Mouse (Mus musculus): ENCODE measurements around the gene Cd93.

The Cd93 gene

DNA sequence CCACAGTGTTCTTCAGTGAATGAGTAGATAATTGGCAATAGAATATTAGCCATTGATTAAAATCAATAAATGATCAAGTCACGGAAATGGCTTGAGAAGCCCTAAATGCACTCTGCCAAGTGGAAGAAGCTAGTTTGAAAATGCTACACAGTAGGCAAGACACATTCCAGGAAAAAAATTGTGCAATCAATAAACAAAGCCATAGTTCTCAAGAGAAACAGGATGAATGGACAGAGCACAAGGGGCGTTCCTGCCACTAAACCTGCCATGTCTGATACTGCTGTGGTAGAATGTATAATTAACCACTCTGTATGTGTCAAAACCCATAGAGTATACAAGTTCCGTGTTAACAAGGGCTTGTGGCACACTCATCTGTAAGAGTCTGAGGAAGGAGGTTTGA is 15.8 kb downstream of the Cd93 start:
- no peaks in the 10 kb centered on the region; the same call in 1 of the 2 replicates for H3K36me3 ChIP-seq (ENCODE audit: control insufficient read depth, insufficient read depth, low read length, poor library complexity, severe bottlenecking)
- H3K27me3 ChIP-seq (ENCODE audit: control insufficient read depth, insufficient read depth, low read length, poor library complexity, severe bottlenecking) = no peaks in the 10 kb centered on the region
- no peak for DNase-seq (ENCODE audit: low read depth, low spot score)

DNA sequence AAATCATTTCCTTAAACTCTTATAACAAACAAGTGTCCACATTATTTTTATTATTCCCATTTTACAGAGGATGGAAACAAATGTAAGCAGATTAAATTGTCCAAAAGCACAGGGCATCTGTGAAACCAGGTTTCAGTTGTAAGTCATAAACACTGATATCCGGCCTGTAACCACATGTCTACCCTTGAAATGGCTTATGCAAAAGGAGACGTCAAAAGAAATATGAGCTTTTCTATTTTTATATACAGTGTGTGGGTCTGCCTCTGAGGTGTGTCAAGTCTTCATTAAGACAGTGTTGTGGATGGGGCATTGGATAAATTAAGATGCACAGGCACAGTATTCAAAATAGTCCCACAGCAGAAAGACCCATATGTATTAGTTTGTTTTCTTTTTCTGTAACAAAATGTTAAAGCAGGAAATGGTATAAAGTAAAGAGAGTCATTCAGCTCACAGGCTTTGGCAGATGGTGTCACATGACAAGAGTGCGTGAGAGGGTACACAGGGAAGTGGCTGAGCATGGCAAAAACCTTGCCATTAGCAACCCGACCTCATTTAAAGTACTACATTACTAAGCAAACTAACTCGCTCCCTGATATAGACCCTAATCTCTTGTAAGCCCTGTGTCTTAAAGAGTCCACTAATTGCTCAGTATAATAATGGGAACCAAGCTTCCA is 17.5 kb downstream of the Cd93 start:
- DNase-seq (ENCODE audit: low read depth, low spot score) = peak; percentile 74
- no peaks in the 10 kb centered on the region for H3K27me3 ChIP-seq (ENCODE audit: control insufficient read depth, insufficient read depth, low read length, poor library complexity, severe bottlenecking)
- no peaks in the 10 kb centered on the region; the same call in 1 of the 2 replicates for H3K36me3 ChIP-seq (ENCODE audit: control insufficient read depth, insufficient read depth, low read length, poor library complexity, severe bottlenecking)

DNA sequence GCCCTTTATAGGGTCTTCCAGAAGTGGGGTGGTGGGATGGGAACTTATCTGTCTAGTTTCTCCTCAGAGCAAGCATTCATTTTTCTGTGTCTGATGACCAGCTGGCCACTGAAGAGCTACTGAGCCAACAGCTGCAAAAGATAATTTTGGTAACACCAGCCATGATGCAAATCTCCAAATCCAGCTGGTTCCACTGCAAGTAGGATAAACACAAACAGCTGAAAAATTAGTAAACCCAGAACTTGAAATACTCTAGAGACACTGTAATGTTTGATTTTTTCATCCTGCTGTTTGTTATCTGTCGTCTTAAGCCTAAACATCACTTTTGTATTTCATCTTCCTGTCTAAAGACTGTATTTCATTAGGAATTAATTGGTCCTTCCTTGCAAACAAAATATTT is 21.7 kb downstream of the Cd93 start:
- DNase-seq (ENCODE audit: low read depth, low spot score) = no peak
- H3K36me3 ChIP-seq (ENCODE audit: control insufficient read depth, insufficient read depth, low read length, poor library complexity, severe bottlenecking) = no peaks in the 10 kb centered on the region
- no peaks in the 10 kb centered on the region for H3K27me3 ChIP-seq (ENCODE audit: control insufficient read depth, insufficient read depth, low read length, poor library complexity, severe bottlenecking)

DNA sequence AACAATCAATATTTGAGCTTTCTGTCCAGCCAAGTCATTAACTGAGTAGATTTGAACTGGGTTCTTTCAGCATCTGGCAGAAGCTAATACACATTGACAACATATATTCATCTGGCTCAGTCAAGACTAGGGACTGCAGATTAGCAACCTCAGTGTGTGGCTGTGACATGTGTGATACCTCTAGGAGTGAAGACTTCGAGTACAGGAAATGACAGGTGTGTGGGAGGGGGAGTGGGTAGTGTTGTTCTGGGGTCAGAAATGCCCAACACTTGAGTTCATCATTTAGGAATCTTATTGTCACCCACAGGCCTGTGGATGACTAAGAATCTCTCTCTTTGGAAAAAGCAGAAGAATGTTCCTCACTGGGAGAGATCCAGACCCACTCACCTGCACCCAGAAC is 22.3 kb downstream of the Cd93 start:
- H3K27me3 ChIP-seq (ENCODE audit: control insufficient read depth, insufficient read depth, low read length, poor library complexity, severe bottlenecking) = no peaks in the 10 kb centered on the region
- no peak for DNase-seq (ENCODE audit: low read depth, low spot score)
- no peaks in the 10 kb centered on the region for H3K36me3 ChIP-seq (ENCODE audit: control insufficient read depth, insufficient read depth, low read length, poor library complexity, severe bottlenecking)

DNA sequence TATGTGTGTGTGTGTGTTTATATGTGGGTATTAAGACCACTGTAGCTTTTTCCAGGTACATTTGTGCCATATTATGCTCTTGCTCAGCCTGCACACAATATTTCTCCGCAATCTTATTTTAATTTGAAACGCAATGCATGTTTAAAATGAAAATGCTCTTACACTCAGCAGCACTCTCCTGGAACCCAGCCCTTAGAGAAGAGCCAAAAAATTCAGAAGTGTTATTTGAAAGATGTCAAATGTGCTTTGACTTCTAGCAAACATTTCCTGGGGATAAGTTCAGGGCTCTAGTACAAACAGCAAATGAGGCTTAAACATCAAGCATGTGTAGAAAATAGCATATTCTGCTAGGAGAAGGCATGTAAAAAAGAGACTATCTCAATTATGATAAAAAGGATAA is 23.6 kb downstream of the Cd93 start:
- H3K27me3 ChIP-seq (ENCODE audit: control insufficient read depth, insufficient read depth, low read length, poor library complexity, severe bottlenecking) = no peaks in the 10 kb centered on the region
- H3K36me3 ChIP-seq (ENCODE audit: control insufficient read depth, insufficient read depth, low read length, poor library complexity, severe bottlenecking) = no peaks in the 10 kb centered on the region
- no peak for DNase-seq (ENCODE audit: low read depth, low spot score)

DNA sequence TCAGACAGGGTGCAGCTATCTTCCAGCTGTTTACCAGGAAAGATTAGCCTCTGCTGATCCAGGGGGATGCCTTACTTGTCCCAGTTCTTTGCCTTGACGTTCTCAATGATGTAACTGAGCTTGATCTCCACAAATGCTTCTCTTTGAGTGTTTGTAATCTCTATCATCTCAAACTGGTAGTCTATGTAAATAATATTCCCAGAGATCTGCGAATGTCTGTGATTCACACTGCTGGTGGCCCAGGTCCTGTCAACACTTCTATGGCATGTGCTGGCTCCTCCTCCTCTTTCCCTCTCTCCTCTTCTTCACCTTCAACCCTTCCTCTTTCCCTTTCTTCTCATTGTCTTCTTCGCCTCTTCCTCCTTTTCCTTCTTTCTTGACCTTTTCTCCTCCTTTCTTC is 24.2 kb downstream of the Cd93 start:
- Histone ChIP-seq H3K27me3 (ENCODE audit: control insufficient read depth, insufficient read depth, low read length, poor library complexity, severe bottlenecking) (no peaks in the 10 kb centered on the region), H3K36me3 (ENCODE audit: control insufficient read depth, insufficient read depth, low read length, poor library complexity, severe bottlenecking) (no peaks in the 10 kb centered on the region)
- no peak for DNase-seq (ENCODE audit: low read depth, low spot score)

DNA sequence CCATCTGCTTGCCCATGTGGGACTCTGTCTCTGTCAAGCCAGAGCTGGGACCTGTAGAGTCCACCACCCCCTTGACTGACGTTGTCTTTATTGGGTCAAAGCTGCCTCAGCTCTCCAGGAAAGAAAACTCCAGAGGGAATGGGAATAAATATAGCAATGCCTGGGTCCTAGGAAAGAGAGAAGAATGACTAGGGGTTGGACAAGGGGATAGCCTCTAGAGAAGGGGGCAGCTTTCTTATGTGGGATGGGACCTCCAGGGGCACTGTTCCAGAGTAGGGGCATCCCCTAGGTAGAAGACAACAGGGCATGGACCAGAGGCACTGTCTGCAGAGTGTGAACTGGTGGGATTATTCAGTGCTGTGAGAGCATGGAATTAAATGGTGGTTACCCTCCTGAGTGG is 33.5 kb downstream of the Cd93 start:
- no peak for DNase-seq (ENCODE audit: low read depth, low spot score)
- H3K36me3 ChIP-seq (ENCODE audit: control insufficient read depth, insufficient read depth, low read length, poor library complexity, severe bottlenecking) = no peaks in the 10 kb centered on the region
- H3K27me3 ChIP-seq (ENCODE audit: control insufficient read depth, insufficient read depth, low read length, poor library complexity, severe bottlenecking) = no peaks in the 10 kb centered on the region

DNA sequence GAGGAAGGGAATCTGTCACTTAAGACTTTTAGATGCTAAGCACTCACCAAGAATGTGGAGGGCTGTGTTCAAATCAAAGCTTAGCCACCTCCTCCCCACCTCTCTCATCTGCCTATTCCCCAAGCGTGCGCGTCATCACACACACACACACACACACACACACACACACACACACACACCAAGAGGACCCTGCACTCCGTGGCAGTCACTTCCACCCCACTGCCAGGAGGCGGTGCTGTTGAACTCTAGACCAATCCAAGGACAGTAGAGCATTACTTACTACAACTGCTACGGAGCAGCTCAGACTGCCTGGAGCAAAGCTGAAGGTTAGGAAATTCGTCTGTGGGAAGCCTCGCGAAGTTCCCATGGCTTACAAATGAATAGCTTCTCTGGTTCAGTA is 34.2 kb downstream of the Cd93 start:
- H3K27me3 ChIP-seq (ENCODE audit: control insufficient read depth, insufficient read depth, low read length, poor library complexity, severe bottlenecking) = no peaks in the 10 kb centered on the region
- no peaks in the 10 kb centered on the region for H3K36me3 ChIP-seq (ENCODE audit: control insufficient read depth, insufficient read depth, low read length, poor library complexity, severe bottlenecking)
- DNase-seq (ENCODE audit: low read depth, low spot score) = peak; percentile 90

DNA sequence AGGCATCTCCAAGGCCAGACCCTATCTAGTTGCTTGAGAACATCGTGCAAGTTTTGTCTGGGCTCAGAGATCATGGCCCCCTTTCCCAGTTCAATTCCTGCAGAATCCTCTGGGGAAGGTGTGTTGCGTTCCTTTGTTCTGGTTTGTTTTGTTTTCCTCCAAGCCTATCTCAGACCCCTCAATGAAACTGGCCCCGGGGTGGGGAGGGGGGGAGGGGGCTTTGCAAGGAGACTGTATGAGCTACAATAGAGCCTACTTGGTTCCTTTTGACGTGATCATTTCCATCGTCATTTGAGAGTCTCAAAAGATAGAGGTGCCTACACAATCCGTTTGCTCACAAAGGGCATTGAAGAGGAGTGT is 34.6 kb downstream of the Cd93 start:
- Histone ChIP-seq H3K36me3 (ENCODE audit: control insufficient read depth, insufficient read depth, low read length, poor library complexity, severe bottlenecking) (no peaks in the 10 kb centered on the region), H3K27me3 (ENCODE audit: control insufficient read depth, insufficient read depth, low read length, poor library complexity, severe bottlenecking) (no peaks in the 10 kb centered on the region)
- no peak for DNase-seq (ENCODE audit: low read depth, low spot score)

DNA sequence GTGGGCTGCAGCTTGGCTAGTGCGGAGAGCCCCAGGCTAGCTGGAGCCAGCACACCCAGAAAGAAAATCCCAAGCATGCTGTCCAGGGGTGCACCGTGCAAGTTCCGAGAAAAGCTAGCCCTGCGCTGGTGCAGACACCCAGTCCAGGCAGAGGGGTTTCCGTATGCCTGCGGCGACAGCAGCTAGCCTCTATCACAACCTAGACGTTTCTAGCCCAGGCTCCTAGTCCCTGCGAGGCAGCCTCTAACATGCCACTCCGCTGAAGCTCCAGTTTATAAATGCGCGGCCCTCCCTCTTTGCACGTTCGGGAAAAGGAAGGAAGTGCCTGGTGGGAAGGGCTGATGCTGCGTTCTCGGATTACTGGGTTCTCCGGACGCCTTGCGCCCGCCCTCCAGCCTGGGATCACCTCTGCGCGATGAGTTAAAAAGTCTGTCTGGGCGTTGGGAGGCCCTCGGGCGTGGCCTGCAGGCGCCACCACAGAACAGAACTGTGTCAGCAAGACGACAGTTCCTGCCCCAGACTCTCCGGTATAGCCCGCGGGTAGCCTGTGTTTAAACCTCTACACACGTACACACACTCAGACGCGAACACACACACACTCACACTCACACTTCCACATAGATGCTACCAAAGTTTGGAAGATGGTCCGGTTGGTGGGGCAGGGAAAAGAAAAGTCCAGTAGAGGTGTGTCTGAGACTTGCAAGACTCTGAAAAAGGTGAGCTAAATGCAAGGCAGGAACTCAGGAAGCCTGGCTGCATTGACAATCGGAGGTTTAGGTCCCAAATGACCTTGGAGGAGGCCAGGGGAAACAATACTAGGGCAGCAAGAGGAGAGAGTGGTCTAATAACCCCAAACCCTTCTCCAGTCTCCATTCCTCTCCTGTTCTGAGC is 35.2 kb downstream of the Cd93 start, which contains the start of gene Thbd:
TSS of gene Thbd (minus strand) at position 319 of the 891 bp plus-strand sequence.
- Histone ChIP-seq H3K27me3 (ENCODE audit: control insufficient read depth, insufficient read depth, low read length, poor library complexity, severe bottlenecking) (no peaks in the 10 kb centered on the region), H3K36me3 (ENCODE audit: control insufficient read depth, insufficient read depth, low read length, poor library complexity, severe bottlenecking) (no peaks in the 10 kb centered on the region)
- peak; percentile 52 for DNase-seq (ENCODE audit: low read depth, low spot score)

DNA sequence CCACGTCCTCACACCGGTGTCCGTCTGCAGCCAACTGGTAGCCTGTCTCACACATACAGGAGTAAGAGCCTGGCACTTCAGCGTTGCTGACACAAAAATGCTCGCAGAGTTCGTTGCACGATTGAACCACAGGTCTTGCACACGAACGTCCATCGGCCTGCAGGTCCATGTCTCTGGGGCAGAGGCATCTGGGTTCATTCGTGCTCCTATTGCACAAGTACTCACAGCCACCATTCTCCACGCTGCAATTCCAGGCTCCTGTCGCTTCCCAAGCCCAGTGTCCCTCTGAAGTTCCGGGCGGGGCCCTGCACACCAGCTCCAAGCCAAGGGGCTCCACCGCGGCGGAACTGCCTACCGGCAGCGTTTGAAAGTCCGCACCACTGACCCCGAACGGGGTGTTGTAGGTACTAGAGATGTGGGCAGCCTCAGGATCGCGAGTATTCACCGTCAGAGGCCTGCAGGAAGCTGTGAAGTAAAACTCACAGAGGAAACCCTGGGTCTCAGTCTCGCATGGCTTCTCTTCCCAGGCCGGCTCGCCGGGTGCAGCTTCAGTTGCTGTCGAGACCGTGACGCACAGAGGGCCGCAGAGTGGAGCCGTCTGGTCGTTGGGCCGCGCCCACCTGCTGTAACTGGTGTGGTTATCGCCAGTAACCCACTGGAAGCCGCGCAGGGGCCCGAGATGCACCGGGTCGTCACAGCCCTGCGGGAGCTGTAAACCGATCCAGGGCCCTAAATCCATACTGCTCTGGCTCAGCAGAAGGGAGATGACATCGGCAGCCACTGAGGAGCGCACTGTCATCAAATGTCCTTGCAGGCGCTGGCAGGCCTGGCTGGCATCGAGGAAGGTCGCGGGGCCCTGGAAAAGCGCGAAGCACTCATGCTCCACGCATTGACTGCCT is 36.1 kb downstream of the Cd93 start:
- no peaks in the 10 kb centered on the region for H3K36me3 ChIP-seq (ENCODE audit: control insufficient read depth, insufficient read depth, low read length, poor library complexity, severe bottlenecking)
- H3K27me3 ChIP-seq (ENCODE audit: control insufficient read depth, insufficient read depth, low read length, poor library complexity, severe bottlenecking) = no peaks in the 10 kb centered on the region
- peak; percentile 69 for DNase-seq (ENCODE audit: low read depth, low spot score)

DNA sequence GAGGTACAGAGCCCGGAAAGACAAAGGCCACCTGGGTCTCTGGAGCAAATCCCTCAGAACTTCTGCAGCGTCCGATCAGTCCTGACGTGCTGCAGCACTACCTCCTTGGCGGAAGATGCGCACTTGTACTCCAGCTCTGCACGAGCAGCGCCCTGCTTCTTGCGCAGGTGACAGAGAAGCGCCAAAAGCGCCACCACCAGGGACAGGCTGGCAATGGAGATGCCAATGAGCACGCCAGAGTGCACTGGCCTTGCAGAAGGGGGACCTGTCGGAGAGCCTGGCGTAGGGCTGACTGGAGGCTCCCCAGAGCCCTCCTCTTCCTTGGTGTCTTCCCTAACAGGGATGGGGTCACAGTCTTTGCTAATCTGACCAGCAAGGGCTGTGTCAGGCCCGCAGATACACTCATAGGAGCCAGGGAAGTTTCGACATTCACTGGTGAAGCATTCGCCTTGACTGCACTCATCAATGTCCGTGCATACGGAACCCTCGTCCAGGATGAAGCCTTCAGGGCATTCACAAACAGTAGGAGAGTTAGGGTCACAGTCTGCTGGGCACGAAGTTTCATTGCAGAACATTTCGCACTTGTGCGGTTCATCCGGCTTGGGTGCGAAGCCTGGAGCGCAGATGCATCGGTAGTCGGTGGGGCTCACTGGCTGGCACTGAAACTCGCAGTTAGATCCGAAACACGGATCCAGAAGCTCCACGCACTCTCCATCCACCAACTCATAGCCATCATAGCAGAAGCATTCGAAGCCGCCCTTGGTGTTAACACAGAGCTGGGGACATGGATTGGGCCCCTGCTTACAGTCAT is 37.0 kb downstream of the Cd93 start:
- Histone ChIP-seq H3K36me3 (ENCODE audit: control insufficient read depth, insufficient read depth, low read length, poor library complexity, severe bottlenecking) (no peaks in the 10 kb centered on the region), H3K27me3 (ENCODE audit: control insufficient read depth, insufficient read depth, low read length, poor library complexity, severe bottlenecking) (no peaks in the 10 kb centered on the region)
- peak; percentile 72 for DNase-seq (ENCODE audit: low read depth, low spot score)

DNA sequence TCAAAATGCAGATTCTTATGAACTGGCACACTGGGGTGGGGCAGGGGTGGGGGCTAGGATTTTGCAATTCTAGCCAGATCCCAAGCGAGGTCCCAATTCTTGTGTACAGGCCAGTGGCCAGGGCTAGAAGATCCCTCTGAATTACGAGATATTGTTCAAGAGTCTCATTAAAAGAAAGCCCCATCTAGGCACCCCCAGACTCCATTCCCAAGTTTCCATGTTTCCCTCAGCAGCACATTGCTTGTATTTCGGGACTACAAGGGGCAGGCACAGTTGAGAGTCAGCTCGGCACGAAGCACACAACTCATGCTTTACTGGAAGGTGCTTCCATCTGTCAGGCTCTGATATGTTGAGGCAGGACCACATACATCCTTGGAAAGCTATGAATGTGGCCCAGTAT is 38.5 kb downstream of the Cd93 start:
- H3K36me3 ChIP-seq (ENCODE audit: control insufficient read depth, insufficient read depth, low read length, poor library complexity, severe bottlenecking) = no peaks in the 10 kb centered on the region
- no peak for DNase-seq (ENCODE audit: low read depth, low spot score)
- no peaks in the 10 kb centered on the region for H3K27me3 ChIP-seq (ENCODE audit: control insufficient read depth, insufficient read depth, low read length, poor library complexity, severe bottlenecking)

DNA sequence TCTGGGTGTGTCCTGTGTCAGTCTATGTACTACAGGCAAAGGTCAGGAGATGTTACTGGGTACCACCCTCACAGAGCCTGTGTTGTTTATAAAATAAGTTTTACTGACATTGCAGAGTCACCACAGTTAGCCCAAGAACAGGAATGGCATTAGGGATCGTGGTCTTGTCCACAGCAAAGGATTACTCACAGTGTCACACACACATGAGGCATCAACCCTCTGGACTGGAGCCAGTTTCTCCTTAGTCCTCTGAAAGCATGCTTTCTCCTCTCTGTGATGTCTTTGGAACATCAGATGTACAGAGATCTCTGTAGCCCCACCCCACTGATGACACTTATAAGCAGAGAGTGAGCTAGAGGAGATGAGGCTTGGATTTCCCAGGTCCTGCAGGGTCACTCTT is 41.1 kb downstream of the Cd93 start:
- Histone ChIP-seq H3K36me3 (ENCODE audit: control insufficient read depth, insufficient read depth, low read length, poor library complexity, severe bottlenecking) (no peaks in the 10 kb centered on the region), H3K27me3 (ENCODE audit: control insufficient read depth, insufficient read depth, low read length, poor library complexity, severe bottlenecking) (no peaks in the 10 kb centered on the region)
- DNase-seq (ENCODE audit: low read depth, low spot score) = no peak

Measured in splenic B cell, adult 2 months (primary cell).